Mouse (Mus musculus) stomach, postnatal 0 days (tissue): ENCODE data around the gene Zbtb42. TPM values are rescaled to one million over a fixed set of nuclear protein-coding genes. Genes with fewer than 3 reads are reported as not detected.

Experiments
- ATAC-seq: fragments of 200-750 bp; cut with Nextera tagmentation; 2 replicates; pipeline ENCODE4 v1.8.0; 2017; ENCODE audit not compliant: low FRiP score, low TSS enrichment
- DNase-seq: peaks from one replicate; pipeline ENCODE4 v3.0.0-alpha.2; 2016; ENCODE audit warnings: low spot score
- H3K27ac ChIP-seq: fragments of 300-500 bp; sonication (generic); replicated peaks from 2 replicates; pipeline ENCODE4 v1.5.1; 2014; ENCODE audit warnings: mild to moderate bottlenecking, control low read depth
- H3K27me3 ChIP-seq: fragments of 300-500 bp; sonication (generic); 2 replicates; pipeline ENCODE4 v1.6.1; 2014; ENCODE audit warnings: low read length; ENCODE audit not compliant: control insufficient read depth, insufficient read depth
- H3K36me3 ChIP-seq: fragments of 300-500 bp; sonication (generic); 2 replicates; pipeline ENCODE4 v1.6.1; 2014; ENCODE audit warnings: low read length, mixed read lengths; ENCODE audit not compliant: control insufficient read depth, insufficient read depth
- H3K4me1 ChIP-seq: fragments of 300-500 bp; sonication (generic); replicated peaks from 2 replicates; pipeline ENCODE4 v1.6.1; 2014; ENCODE audit warnings: antibody characterized with exemption; ENCODE audit not compliant: control insufficient read depth, insufficient read depth
- H3K4me2 ChIP-seq: fragments of 300-500 bp; sonication (generic); replicated peaks from 2 replicates; pipeline ENCODE4 v1.6.1; 2014; ENCODE audit warnings: low read depth, mild to moderate bottlenecking, control low read depth, moderate library complexity
- H3K4me3 ChIP-seq: fragments of 300-500 bp; sonication (generic); 2 replicates; pipeline ENCODE4 v1.5.1; 2014; ENCODE audit warnings: low read depth, low read length, control low read depth
- H3K9ac ChIP-seq: fragments of 300-500 bp; sonication (generic); 2 replicates; pipeline ENCODE4 v1.6.1; 2014; ENCODE audit warnings: mild to moderate bottlenecking, low read length, control low read depth, mixed read lengths
- H3K9me3 ChIP-seq: fragments of 300-500 bp; sonication (generic); 2 replicates; pipeline ENCODE4 v1.6.1; 2016; ENCODE audit warnings: low read length; ENCODE audit not compliant: control insufficient read depth
- CTCF ChIP-seq: IDR thresholded peaks from 2 replicates; pipeline ENCODE4 v1.5.1; 2016; ENCODE audit warnings: antibody characterized with exemption, low read depth, mild to moderate bottlenecking, moderate library complexity
- EP300 ChIP-seq: optimal IDR thresholded peaks from 2 replicates; pipeline ENCODE3; 2016; ENCODE audit warnings: antibody characterized with exemption
- WGBS: fragments of 180-500 bp; shearing (Covaris S2); extraction: QIAGEN DNeasy Blood & Tissue Kit; methylation state at CpG from one replicate; pipeline ENCODE4 v1.1.7; 2014; 5-methylcytosine and 5-hydroxymethylcytosine counted together
- microRNA-seq: library from miRNA; unstranded; fragments of <30 nt; microRNA quantifications from one replicate; pipeline ENCODE4, GENCODE M21; 2016
- polyA plus RNA-seq: library from polyadenylated mRNA; unstranded; fragments of >200 nt; fragmentation: Nextera tagmentation; extraction: Ambion mirVana; gene quantifications from 2 replicates; pipeline ENCODE4 v1.2.1, GENCODE M21; 2015

The Zbtb42 gene
- polyA plus RNA-seq, 1 experiment from 2014 or later, result 12.1 TPM

DNA sequence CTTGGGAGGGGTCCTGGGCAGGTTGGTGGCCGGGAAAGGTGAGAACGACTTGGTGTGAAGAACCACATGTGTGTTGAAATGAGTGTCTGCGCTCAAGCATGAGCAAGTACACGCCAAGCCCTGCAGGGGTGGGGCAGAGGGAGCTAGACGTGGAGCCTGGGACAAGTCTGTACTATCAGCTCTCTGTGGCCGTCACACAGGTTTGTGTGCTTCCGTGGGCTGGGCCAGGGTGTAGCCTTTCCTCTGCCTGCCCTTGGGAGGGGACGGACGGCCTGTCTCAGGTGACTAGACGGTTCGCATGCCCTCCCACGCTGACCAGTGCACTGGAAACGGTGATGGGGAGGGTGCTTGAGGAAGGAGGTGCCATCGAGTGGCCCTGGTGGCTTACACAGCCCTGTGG lies 52.2 kb downstream of the Zbtb42 start:
- DNase-seq (peak; percentile 83), ATAC-seq (peak; percentile 84)
- Histone ChIP-seq H3K4me3 (no peak overlapping the region), H3K9me3 (no peaks in the 10 kb centered on the region), H3K4me2 (no peak overlapping the region), H3K27ac (peak overlapping the region; percentile 78), H3K9ac (no peak overlapping the region; the same call in 1 of the 2 replicates), H3K27me3 (no peaks in the 10 kb centered on the region), H3K4me1 (peaks cover 2% of the 10 kb centered on the region; the same call in 1 of the 2 replicates), H3K36me3 (peaks cover 21% of the 10 kb centered on the region)
- TF ChIP-seq EP300 (no peak), CTCF (no peak)
- 49% methylated on average over 14 of the region's 14 CpGs for WGBS

Small RNAs within 50 kb of the gene (microRNA-seq; reads per million reads assigned to microRNA genes)
- 0.96 reads per million for gene Mir6939

Other genes starting within 250 kb of the Zbtb42 start
- not detected in 2 replicates for gene A530016L24Rik, start 189.4 kb upstream of the Zbtb42 start, polyA plus RNA-seq
- 1.5 and 1.7 TPM in 2 replicates for gene Tmem179, start 162.1 kb upstream of the Zbtb42 start, polyA plus RNA-seq
- 1.5 and 2.0 TPM in 2 replicates for gene Inf2, start 90.0 kb upstream of the Zbtb42 start, polyA plus RNA-seq
- gene Adssl1, start 58.8 kb upstream of the Zbtb42 start, polyA plus RNA-seq, result 4.7 and 6.4 TPM in 2 replicates
- 91.5 and 97.1 TPM in 2 replicates for gene Siva1, start 34.1 kb upstream of the Zbtb42 start, polyA plus RNA-seq
- gene Akt1, start 3.9 kb upstream of the Zbtb42 start, polyA plus RNA-seq, result 84.5 and 98.2 TPM in 2 replicates
- gene Cep170b, start 41.6 kb downstream of the Zbtb42 start, polyA plus RNA-seq, result 20.7 and 21.2 TPM in 2 replicates
- 9.6 and 9.8 TPM in 2 replicates for gene Pld4, start 81.8 kb downstream of the Zbtb42 start, polyA plus RNA-seq
- 5.4 and 6.3 TPM in 2 replicates for gene Ahnak2, start 123.8 kb downstream of the Zbtb42 start, polyA plus RNA-seq
- 6.8 and 7.0 TPM in 2 replicates for gene Clba1, start 130.1 kb downstream of the Zbtb42 start, polyA plus RNA-seq
- 37.5 and 41.6 TPM in 2 replicates for gene Cdca4, start 150.6 kb downstream of the Zbtb42 start, polyA plus RNA-seq
- gene Gpr132, start 189.4 kb downstream of the Zbtb42 start, polyA plus RNA-seq, result 0.10 and 0.11 TPM in 2 replicates